Mouse (Mus musculus) frontal cortex, postnatal 14 days (tissue): ENCODE measurements at regions not wholly inside any gene's neighbourhood (a gene's known extent, or its start where the extent isn't known, plus 50 kb on each side); places are given as distances from the start of the nearest gene placed in this dataset.
A peak's percentile ranks its signal among the peaks of the same experiment; 100 is the strongest.

ENCODE experiments used
- DNase-seq, 2 experiments: peaks; one replicate each; pipeline ENCODE4 v3.0.0; 2022; ENCODE audit warnings: low spot score in 2 of 2

DNA sequence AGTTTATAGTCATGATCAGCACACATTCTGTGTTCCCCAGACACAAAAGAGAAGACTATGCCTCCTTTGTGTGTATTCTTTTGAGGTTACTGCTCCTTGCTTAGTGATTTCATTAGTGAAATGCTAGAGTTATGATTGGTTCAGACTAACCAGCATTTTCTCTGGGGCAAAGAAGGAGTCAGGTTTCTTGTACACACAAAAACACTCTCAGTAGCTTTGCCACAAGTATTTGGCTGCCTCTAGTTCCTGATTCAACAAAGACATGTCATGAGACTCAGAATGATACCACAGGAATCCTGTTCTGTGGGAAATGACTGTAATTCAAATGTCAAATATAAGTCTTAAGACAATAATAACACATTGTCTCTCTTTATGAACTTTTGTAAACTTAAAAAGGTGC lies 86.9 kb downstream of the Alx1 start:
- DNase-seq: no peak

DNA sequence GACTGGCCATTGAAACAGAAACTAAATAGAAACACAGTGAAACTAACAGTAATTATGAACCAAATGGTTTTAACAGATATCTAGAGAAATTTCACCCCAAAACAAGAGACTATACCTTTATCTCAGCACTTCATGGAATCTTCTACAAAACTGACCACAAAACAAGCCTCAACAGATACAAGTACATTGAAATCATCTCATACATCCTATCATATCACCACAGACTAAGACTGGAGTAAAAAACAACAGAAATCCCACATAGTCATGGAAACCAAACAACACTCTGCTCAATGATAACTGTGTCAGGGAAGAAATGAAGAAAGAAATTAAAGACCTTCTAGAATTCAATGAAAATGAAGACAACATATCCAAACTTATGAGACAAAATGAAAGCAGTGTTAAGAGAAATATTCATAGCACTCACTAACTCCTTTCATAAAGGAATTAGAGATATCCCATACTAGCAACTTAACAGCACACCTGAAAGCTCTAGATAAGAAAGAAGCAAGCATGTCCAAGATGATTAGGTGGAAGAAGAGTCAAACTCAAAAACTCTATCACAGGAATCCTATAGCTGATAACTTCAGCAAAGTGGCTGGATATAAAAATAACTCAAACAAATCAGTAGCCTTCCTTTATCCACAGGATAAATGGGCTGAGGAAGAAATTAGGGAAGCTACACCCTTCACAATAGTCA lies 89.0 kb downstream of the Alx1 start:
- no peak for DNase-seq

- DNase-seq: no peak
Observed at GRCm38 (mm10) chr10:102931445-102931844, 98.6 kb downstream of the Alx1 start.

DNA sequence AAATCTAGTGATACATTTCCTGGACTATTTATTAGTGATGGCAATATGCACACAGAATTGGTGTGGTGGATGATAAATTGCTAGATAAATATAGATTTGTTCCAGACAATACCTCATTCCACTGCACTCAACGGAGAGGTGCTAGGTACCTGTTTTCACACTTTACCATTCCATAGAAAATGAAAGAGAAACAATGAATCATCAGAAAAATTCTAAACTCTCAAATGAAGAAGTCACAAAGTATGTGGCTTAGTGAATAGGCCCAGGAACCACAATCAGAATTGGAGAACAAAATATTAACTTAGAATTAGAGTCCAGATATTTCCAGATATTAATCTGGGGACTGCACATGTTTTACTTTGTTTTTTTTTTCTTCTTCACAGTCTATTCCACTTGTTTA lies 101.4 kb downstream of the Alx1 start:
- DNase-seq: no peak

GRCm38 (mm10) chr10:102897368-102897767 lies 132.6 kb downstream of the Alx1 start:
- DNase-seq: no peak

DNA sequence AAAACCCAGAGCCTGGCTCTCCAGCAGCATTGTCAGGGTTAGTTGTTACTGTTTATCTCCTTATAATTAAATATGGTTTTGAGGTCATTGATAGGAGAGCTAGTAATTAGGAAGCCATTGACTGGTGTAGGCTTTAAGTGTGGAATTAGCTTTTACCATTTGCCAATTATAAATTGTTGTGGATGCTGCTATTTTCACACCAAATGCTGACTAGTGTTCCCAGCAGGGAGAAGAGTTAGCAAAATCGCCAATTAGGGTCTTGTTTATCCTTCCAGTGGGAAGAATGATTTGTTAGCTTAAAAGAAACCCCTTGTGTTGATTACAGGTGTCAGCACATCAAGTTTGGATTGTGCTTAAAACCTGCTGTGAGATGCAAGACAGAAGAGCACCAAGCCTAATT lies 134.1 kb downstream of the Alx1 start:
- DNase-seq: no peak

GRCm38 (mm10) chr10:102892373-102892772 lies 137.6 kb downstream of the Alx1 start:
- no peak for DNase-seq

- no peak for DNase-seq
Observed at GRCm38 (mm10) chr10:102889709-102890108, 140.3 kb downstream of the Alx1 start.

DNA sequence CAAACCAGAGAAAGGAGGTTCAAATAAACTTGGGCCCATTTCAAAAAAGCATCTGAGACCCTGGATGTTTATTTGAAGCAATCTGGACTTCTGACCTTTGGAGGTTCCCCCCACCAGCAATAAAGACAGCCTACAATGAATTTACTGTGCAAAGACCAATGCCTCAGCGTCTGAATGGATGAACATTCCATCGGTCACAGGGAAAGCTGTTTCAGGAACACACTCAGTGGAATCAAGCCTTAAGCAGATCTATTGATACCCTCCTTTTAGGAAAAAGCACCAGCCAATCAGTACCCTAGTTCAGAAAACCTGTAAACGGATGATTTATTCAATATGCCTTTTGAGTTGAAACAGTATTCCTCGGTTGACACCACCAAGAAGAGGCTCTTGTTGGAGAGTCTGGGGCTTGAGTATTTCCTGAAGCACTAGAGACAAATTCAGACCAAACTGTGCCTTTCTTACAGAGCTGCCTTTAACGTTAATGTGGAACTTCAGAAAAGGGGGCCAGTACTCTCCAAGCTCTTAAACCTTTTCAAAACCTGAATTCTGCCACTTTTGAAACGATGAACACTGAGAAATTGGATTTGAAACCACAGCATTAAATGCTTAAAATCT lies 148.1 kb downstream of the Alx1 start:
- DNase-seq: no peak

- DNase-seq: peak in 1 of 2 experiments; percentile 7
Observed at GRCm38 (mm10) chr10:102878010-102878409, 152.0 kb downstream of the Alx1 start.

DNA sequence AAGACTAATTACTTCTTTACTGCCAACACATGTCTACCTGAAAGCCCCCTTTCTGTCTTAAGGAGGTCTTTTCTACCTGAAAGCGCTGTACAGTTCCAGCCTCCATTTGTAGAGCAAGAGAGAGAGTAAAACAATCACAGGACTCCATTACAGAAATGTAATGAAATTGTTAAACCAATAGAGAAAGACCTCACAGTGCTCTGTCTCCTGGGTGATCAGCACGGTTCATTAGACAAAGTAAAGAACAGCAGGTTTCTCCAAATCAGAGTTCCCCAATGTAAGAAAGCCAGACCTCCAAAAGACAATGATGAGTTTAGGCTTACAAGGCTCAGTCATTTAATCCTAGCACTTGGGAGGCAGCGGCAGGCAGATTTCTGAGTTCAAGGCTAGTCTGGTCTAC lies 153.1 kb downstream of the Alx1 start:
- no peak for DNase-seq

GRCm38 (mm10) chr10:102866920-102867319 lies 163.1 kb downstream of the Alx1 start:
- no peak for DNase-seq

- no peak for DNase-seq
Observed at GRCm38 (mm10) chr10:102836567-102837224, 193.3 kb downstream of the Alx1 start.

- DNase-seq: no peak
Observed at GRCm38 (mm10) chr10:102835814-102836213, 194.2 kb downstream of the Alx1 start.

DNA sequence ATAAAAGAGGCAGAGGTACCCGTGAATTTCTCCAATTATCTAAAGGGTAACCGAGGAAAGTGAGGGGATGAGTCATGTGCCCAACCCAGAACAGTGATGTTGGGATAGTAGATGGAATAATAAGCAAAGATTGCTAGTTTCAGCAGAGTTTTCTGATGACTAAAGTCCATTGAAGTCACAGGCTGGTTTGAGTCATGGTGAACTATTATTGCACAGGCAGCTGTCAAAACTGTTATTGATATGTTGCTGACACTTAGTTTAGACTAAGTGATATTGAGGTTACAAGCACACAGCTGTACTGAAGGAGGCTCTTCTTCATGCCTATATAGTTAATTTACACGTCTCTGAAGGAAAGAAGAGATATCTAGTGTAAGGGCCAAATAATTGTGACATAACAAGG lies 200.4 kb downstream of the Alx1 start:
- DNase-seq: no peak

DNA sequence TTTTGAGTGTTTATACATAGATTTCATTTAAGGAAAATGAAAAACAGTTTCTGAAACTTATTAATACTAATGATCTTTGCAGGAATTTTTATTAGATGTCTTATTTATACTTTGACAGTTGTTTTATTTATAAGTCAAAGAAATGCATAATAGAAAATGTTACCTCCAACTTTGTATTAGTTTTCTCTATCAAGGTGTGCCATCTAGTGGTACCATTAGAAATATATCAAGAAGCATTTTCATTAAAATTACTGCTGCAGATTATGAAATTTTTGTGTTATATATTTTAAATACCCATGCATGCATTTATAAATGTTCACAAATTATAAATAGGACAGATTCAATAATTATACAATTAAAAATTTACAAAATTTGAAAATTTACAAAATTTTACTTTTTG lies 206.6 kb downstream of the Alx1 start:
- DNase-seq: no peak

- no peak for DNase-seq
Observed at GRCm38 (mm10) chr10:102801391-102801790, 228.6 kb downstream of the Alx1 start.

GRCm38 (mm10) chr10:102779243-102779642 lies 250.8 kb downstream of the Alx1 start:
- DNase-seq: no peak

DNA sequence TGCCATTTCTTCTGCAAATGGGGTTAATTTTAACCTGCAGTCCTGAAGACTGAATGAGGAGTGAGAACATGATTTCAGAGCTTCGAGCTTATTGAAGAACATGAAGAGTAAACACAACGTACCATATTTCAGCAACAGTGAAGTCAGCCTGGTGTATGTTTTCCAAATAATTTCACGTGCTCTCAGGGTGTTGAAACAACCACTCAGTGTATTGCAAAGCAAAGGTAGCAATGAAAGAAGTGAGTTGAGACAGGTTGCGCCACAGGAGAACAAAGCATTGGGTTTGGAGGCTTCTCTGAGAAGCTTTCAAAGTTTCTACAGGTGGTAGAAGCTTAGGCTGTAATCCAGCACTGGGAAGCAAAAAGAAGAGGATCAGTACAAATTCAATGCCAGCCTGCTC lies 251.7 kb downstream of the Rassf9 start:
- DNase-seq: no peak

GRCm38 (mm10) chr10:102762378-102762777 lies 250.4 kb downstream of the Rassf9 start:
- no peak for DNase-seq

GRCm38 (mm10) chr10:102735207-102735606 lies 223.2 kb downstream of the Rassf9 start:
- peak in 1 of 2 experiments; percentile 8 for DNase-seq

GRCm38 (mm10) chr10:102732420-102732819 lies 220.4 kb downstream of the Rassf9 start:
- DNase-seq: no peak

- DNase-seq: no peak
Observed at GRCm38 (mm10) chr10:102712263-102712662, 200.2 kb downstream of the Rassf9 start.
